Mouse (Mus musculus) T-helper 1 cell (primary cell): ENCODE results near the gene Eno3.

Source experiments
- in situ Hi-C: fragments of 300-600 bp; cut with MboI, MseI; formaldehyde crosslinking; loops from one replicate; pipeline ENCODE4 v1.15.1; 2025; ENCODE audit warnings: high pct_unique_total_duplicates

The Eno3 gene

DNA sequence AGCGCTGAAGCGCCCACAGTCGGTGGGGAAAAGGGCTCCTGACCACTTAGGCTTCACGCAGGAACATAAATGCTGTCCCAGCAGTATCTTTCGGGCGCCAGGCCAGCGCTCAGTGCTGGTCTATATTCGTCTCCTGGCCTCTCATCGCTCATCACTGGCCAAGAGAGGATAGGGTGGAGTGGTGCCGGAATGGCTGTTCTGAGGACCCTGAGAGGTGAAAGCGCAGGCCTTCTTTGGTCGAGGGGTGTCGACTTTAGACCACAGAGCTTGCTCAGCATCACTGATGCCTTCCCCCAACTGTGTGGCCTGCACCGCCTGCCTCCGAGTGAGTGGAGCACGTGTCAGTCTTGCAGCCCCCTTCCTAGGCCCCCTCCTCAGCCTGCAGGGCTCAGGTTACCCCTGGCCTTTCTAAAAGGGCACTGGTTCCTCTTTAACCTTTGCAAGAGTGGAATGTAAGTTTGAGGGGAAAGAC is 510 bp upstream of the Eno3 start:
- in situ Hi-C loops, result no loop called here

DNA sequence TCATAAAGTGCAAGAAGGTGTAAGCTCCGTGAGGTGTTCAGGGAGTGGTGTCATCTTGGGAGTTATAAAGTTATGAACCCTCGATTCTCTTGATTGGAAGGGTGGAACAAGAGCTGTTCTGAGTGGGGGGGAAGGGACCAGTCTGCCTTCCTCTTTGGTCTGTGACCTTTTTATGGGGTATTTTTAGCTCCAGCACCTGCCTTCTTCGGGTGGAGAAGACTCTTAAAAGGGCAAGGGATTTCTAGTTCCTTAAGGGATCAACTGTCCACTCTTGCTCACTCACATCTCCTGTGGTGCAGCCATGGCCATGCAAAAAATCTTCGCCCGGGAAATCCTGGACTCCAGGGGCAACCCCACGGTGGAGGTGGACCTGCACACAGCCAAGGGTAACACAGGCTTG is 571 bp downstream of the Eno3 start:
- in situ Hi-C loops, result no loop called here

DNA sequence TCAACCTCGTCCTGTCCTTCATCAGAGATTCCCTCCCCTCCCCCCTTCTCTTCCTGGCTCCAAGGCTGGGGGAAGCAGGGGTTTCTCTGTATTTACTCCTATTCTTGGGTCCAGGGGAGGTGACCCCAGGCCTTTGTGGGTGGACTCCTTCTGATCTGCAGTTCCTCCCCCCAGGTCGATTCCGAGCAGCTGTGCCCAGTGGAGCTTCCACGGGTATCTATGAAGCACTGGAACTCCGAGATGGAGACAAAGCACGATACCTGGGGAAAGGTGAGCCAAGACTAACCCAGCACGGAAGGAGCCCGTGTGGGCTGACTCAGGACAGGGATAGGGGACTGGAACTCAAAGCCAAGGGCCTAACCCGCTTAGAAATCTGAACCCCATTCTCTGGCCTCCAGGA is 989 bp downstream of the Eno3 start:
- in situ Hi-C loops, result no loop called here

DNA sequence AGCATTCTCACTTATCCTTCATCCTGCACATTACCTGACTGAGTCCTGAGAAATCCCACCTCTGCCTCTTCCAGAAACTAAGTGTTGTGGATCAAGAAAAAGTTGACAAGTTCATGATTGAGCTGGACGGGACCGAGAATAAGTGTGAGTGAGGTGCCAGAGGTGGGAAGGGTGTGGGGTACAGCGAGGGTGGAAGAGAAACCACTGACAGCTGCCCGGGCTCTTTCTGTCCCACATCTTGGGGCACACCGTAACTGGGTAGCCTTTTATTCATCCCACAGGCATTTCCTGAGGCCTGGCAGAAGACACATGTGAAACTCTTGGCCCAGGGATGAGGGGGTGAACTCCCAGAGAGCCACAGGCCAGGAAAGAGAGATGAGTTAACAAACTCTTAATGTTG is 1.5 kb downstream of the Eno3 start:
- in situ Hi-C loops, result no loop called here

GRCm38 (mm10) chr11:70658942-70659341 is 1.9 kb downstream of the Eno3 start:
- in situ Hi-C loops, result no loop called here

GRCm38 (mm10) chr11:70660571-70660970 is 3.6 kb downstream of the Eno3 start:
- in situ Hi-C loops, result no loop called here

GRCm38 (mm10) chr11:70663101-70663500 is 6.1 kb downstream of the Eno3 start:
- in situ Hi-C loops, result no loop called here

DNA sequence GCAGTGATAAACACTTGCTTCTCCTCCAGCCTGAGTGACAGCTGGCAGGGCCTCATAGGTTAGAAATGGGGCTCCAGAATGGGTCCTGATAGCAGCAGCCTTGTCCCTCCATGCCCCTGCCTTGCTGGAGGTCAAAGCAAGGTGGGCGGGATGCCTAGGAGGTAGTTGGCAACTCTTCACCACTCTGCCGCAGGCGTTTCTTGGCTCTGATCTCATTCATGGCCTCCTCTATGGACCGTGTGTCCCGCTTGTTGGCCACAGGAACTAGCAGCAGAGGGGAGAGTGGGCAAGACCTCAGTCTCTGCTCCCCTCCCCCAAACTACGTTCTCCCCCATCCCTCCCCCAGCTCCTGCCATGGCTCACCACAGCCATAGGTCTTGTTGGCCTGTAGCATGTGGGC is 7.0 kb downstream of the Eno3 start:
- in situ Hi-C loops, result no loop called here

DNA sequence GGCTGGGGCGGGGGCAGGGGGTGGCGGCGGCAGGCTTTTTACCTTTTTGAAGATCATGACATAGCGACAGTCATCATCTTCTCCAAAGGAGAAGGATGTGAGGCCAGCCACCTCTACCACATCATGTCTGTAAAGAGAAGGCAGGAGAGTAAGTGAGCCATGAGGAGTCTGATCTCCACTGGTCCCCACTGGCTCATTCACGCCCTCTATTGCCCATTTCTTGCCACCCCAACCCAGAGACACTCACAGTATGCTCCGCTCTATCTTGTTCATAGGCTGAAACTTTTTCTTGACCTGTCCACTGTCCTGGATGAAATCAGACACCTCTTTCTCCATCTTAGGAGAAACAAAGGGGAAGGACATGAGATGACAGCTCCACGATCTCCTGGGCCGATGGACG is 7.7 kb downstream of the Eno3 start:
- in situ Hi-C loops, result loop anchor here (5.0 kb wide), 1 partner anchor 47 kb away; the partner anchor contains the start of genes 4930544D05Rik and Chrne

- in situ Hi-C loops, result loop anchor here (5.0 kb wide), 1 partner anchor 49 kb away; the partner anchor contains the start of genes 4930544D05Rik and Chrne
Observed at GRCm38 (mm10) chr11:70666687-70667086, 9.7 kb downstream of the Eno3 start.

DNA sequence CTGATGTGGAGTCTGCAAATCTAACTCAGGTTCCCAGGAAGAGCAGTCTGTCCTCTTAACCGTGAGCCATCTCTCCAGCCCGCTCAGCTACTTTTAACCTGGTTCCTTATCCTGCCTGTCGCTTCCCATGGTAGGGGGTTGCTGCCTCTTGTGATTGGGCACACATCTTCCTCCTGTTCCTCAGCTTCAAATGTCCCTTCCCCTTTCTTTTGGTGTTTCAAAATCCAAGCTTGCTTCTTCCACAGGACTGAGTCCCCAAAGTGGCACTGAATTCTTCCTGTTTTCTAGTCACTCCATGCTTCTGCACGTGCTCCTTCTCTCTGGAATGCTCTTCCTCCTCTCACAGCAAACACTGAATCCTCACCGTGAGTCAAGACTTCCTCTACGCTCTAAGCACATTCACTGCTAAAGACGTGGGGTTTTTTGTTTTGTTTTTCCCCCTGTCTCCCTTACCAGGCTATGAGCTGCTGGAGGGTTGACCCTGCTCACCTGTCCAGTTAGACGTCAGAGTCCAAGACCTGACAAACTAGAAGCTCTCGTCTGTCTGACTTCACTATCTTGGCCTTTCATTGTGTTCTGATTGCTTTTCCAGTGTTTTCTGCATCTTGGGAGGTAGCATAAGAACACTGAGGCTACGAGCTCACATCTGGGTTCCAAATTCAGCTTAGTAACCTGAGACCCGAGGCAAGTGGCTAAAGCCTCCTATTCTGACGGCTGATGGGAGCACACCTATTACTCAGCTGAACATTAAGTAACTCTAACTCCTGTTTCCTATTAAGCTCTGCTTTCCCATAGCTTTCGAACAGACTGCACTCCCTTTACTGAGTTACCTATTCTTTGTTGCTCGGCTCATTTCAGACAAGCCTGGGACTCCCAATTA is 10.5 kb downstream of the Eno3 start:
- in situ Hi-C loops, result loop anchor here (5.0 kb wide), 1 partner anchor 50 kb away; the partner anchor contains the start of genes 4930544D05Rik and Chrne

DNA sequence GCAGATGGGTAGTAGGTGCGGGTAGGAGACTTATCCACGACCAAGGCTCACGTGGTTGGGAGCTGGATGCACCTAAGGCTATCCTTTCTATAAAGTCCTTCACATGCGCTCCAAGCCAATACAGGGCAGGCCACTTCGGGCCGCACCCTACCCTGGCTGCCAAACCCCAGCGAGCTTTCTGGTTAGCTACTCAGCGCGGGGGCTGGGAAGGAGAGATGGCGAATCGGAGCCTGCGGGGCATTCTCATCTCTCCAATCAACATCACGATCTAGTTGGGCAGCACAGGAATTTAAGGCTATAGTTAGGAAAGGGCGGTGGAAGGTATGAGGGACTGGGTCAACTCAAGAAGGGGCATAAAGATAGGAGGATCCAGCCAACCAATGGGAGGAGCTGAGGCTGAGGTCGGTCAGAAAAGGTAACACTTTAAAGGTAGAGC is 11.4 kb downstream of the Eno3 start:
- in situ Hi-C loops, result loop anchor here (5.0 kb wide), 1 partner anchor 51 kb away; the partner anchor contains the start of genes 4930544D05Rik and Chrne

DNA sequence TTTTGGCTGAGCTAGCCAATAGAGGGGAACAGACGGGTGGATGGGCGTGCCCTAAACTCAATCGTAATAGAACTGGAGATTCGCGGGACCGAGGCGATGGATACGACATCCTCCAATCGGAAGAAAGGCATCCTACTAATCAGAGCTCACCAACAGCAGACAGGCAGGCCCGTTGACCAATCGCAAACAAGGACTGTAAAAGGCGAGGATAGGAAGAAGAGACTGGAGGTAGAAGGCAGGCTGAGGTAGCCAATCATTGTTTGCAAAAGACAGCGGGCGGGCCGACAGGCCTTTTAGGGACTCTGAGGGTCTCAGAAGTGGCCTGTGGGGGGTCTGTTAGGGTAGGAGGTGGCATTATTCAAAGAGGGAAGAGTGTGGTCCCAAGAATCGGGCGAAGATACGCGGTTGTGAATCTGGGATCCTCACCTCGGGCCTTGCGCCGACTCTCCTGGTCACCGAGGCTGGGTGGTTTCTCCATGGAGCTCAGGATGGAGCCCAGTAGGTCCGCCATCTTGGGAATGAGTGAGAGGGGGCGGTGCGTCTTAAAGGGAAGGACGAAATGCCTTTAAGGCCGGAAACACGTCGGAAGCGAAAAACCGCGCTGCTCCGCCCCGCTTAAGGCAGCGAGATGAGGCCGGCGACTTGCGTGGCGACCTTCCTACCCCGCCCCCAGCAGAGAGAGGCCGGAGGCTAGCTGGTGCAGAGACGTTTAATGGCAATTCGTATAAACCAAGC is 11.9 kb downstream of the Eno3 start, which contains the start of gene Spag7:
Gene Spag7 (minus strand): TSS at position 646 of the 735 bp plus-strand sequence.
- in situ Hi-C loops, result loop anchor here (5.0 kb wide), 1 partner anchor 52 kb away; the partner anchor contains the start of genes 4930544D05Rik and Chrne

GRCm38 (mm10) chr11:70669582-70670345 is 12.8 kb downstream of the Eno3 start:
- in situ Hi-C loops, result loop anchor here (5.0 kb wide), 1 partner anchor 52 kb away; the partner anchor contains the start of genes 4930544D05Rik and Chrne

DNA sequence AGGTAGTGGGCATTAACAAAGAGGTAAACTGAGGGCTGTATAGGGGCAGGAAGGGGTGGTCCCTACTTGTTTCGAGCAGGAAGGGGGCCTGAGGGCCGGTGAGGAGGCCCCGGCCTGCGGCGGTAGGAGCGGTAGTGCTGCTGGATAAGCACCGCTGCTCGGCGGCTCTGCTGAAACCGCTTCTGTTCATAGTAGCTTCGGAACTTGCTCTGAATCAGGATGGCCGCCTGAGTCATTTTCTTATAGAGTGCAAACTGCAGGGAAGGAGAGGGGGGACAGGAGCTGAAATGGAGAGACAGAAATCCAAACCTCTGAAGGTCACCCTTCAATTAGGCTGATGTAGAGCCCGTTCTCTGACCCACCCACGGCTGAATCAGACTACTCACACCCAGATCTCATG is 13.5 kb downstream of the Eno3 start:
- in situ Hi-C loops, result no loop called here

GRCm38 (mm10) chr11:70671333-70672047 is 14.5 kb downstream of the Eno3 start:
- in situ Hi-C loops, result no loop called here

DNA sequence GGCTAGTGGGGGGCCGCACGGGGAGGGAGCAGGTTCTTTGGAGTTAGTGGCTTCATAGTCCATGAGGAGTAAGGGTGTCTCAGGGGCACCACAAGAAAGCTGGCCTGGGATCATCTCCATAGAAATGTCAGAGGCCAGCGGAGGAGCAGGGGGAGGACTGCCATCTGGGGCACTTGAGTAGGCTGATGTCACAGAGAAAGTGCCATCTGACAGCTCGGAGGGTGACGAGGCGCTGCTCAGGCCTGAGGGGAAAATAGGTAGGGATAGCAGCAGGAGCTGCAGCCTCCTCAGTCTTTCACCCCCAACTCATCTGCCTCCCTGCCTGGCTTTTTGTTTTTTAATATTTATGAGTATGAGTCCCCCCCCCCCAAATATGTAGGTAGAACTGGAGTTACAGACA is 17.0 kb downstream of the Eno3 start:
- in situ Hi-C loops, result no loop called here

DNA sequence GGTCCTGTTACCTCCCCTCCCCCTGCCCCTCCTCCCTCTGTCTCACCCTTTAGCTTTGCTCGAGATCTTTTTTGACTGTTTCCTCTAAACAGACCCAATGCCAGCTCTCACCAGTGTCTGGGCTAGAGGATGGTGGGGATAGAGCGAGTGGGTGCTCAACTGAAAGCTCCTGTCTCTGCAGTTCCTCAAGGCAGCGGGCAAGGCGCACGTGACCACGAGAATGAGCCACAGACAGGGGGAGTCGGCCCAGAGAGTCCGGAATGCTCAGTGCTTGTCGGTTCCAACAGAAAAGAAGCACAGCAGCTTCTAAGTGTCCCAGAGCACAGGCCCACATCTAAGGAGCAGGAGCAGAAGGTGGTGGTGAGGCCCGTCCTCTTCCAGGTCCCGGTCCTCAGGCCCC is 17.5 kb downstream of the Eno3 start:
- in situ Hi-C loops, result no loop called here

DNA sequence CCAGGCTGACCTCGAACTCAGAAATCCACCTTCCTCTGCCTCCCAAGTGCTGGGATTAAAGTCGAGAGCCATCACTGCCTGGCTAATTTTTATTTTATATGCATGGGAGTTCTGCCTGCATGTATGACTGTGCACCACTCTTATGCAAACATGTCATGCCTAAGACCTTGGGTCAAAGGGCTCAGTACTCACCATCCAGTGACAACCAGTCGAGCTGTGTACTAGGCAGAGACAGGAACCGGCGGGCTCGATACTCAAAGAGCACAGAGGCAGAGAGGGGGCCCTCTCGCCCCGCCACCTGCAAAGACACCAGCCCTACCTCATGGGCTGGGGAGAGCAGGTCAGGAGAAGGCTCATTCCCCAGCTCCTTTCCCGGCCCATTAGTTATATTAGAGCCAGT is 21.1 kb downstream of the Eno3 start:
- in situ Hi-C loops, result no loop called here

GRCm38 (mm10) chr11:70678576-70678975 is 21.6 kb downstream of the Eno3 start:
- in situ Hi-C loops, result no loop called here

- in situ Hi-C loops, result no loop called here
Observed at GRCm38 (mm10) chr11:70679361-70679760, 22.4 kb downstream of the Eno3 start.
